Mouse (Mus musculus) kidney, postnatal 0 days (tissue): ENCODE measurements around the gene Nfkb1. TPM values are rescaled to one million over a fixed set of nuclear protein-coding genes. Genes with fewer than 3 reads are reported as not detected.
A peak's percentile ranks its signal among the peaks of the same experiment; 100 is the strongest.

Source experiments
- ATAC-seq: fragments of 200-750 bp; cut with Nextera tagmentation; replicated peaks from 2 replicates; pipeline ENCODE4 v1.8.0; 2017; ENCODE audit warnings: low read depth, moderate number of reproducible peaks, moderate TSS enrichment, moderate library complexity; ENCODE audit not compliant: low FRiP score
- DNase-seq: peaks from one replicate; pipeline ENCODE4 v3.0.0-alpha.2; 2016; ENCODE audit warnings: low spot score
- H3K27ac ChIP-seq: fragments of 300-500 bp; sonication (generic); 2 replicates; pipeline ENCODE4 v1.5.1; 2014; ENCODE audit warnings: mild to moderate bottlenecking
- H3K27me3 ChIP-seq: fragments of 300-500 bp; sonication (generic); 2 replicates; pipeline ENCODE4 v1.6.1; 2014; ENCODE audit warnings: low read length, mixed read lengths; ENCODE audit not compliant: insufficient read depth
- H3K36me3 ChIP-seq: fragments of 300-500 bp; sonication (generic); 2 replicates; pipeline ENCODE4 v1.6.1; 2014; ENCODE audit warnings: low read length, mixed read lengths; ENCODE audit not compliant: insufficient read depth
- H3K4me1 ChIP-seq: fragments of 300-500 bp; sonication (generic); replicated peaks from 2 replicates; pipeline ENCODE4 v1.6.1; 2014; ENCODE audit warnings: antibody characterized with exemption, low read length, mixed read lengths; ENCODE audit not compliant: insufficient read depth
- H3K4me2 ChIP-seq: fragments of 300-500 bp; sonication (generic); 2 replicates; pipeline ENCODE4 v1.6.1; 2014; ENCODE audit warnings: mild to moderate bottlenecking, low read length, moderate library complexity, mixed read lengths
- H3K4me3 ChIP-seq: fragments of 300-500 bp; sonication (generic); replicated peaks from 2 replicates; pipeline ENCODE4 v1.5.1; 2014; ENCODE audit warnings: low read depth, low read length
- H3K9ac ChIP-seq: fragments of 300-500 bp; sonication (generic); 2 replicates; pipeline ENCODE4 v1.6.1; 2014; ENCODE audit warnings: low read depth, low read length
- H3K9me3 ChIP-seq: fragments of 300-500 bp; sonication (generic); replicated peaks from 2 replicates; pipeline ENCODE4 v1.6.1; 2016; ENCODE audit warnings: low read length, inconsistent platforms, mixed read lengths
- CTCF ChIP-seq: IDR thresholded peaks from 2 replicates; pipeline ENCODE4 v1.5.1; 2016; ENCODE audit warnings: antibody characterized with exemption, low read depth, mild to moderate bottlenecking, moderate library complexity
- WGBS: fragments of 180-500 bp; shearing (Covaris S2); extraction: QIAGEN DNeasy Blood & Tissue Kit; methylation state at CpG from one replicate; pipeline ENCODE4 v1.1.7; 2014; 5-methylcytosine and 5-hydroxymethylcytosine counted together
- polyA plus RNA-seq: library from polyadenylated mRNA; unstranded; fragments of >200 nt; fragmentation: Nextera tagmentation; extraction: Ambion mirVana; gene quantifications from 2 replicates; pipeline ENCODE4 v1.2.1, GENCODE M21; 2015

Gene Nfkb1
- polyA plus RNA-seq, 1 experiment from 2014 or later = 19.3 TPM

GRCm38 (mm10) chr3:135591376-135591775 lies 100.0 kb downstream of the Nfkb1 start:
- Histone ChIP-seq H3K36me3 (peaks cover 51% of the 10 kb centered on the region), H3K27ac (no peak overlapping the region), H3K4me1 (no peaks in the 10 kb centered on the region), H3K4me3 (no peak overlapping the region), H3K4me2 (no peak overlapping the region), H3K9me3 (no peaks in the 10 kb centered on the region), H3K9ac (no peak overlapping the region), H3K27me3 (no peaks in the 10 kb centered on the region)
- 65% methylated on average over 5 of the region's 5 CpGs for WGBS
- TF ChIP-seq CTCF = no peak
- DNase-seq (no peak), ATAC-seq (no peak)

DNA sequence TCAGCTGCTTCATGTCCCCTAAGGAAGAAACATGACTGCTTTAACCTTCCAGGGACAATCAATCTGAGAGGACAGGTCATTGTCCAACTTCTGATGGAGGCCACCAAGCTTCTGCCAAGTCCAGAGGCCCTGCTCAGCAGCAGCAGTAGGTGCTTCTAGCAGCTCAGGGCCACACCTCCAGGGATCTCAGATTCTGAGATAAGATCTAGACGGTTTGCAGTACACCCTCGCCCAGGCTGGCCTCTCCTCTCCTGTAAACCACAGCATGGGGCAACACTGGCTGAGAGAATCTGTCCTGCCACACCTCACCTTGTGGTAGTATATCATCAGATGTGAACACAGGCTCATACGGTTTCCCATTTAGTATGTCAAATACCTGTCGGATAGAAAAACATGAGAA lies 100.9 kb downstream of the Nfkb1 start:
- no peak overlapping the region for H3K27ac ChIP-seq
- H3K36me3 ChIP-seq = peaks cover 51% of the 10 kb centered on the region
- no peaks in the 10 kb centered on the region for H3K27me3 ChIP-seq
- H3K9ac ChIP-seq = no peak overlapping the region
- no peak overlapping the region for H3K4me2 ChIP-seq
- no peak for TF ChIP-seq CTCF
- no peaks in the 10 kb centered on the region for H3K9me3 ChIP-seq
- ATAC-seq = no peak
- no peaks in the 10 kb centered on the region for H3K4me1 ChIP-seq
- no peak overlapping the region for H3K4me3 ChIP-seq
- 70% methylated on average over 4 of the region's 4 CpGs for WGBS
- no peak for DNase-seq

DNA sequence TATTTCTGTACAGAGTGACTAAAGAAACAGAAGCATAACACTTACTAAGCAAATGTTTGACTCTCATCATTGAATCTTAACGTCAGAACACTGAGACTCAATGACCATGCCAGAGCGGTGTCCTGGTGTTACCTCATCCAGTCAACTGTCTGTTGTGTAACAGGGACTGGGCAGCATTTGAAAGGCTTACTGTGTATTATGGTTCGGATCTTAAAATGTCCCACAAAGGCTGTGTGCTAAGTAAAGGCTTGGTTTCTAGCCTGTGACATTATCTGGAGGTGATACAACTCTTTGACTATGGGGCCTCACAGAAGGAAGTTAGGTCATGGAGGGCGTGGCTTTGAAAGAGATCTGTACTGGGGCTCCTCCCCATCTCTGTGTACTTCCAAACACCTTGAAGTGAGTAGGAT lies 104.9 kb downstream of the Nfkb1 start:
- 79% methylated on average over 4 of the region's 4 CpGs for WGBS

GRCm38 (mm10) chr3:135586060-135586459 lies 105.3 kb downstream of the Nfkb1 start:
- no peak overlapping the region for H3K9ac ChIP-seq
- no peak overlapping the region for H3K4me3 ChIP-seq
- H3K4me2 ChIP-seq = no peak overlapping the region
- H3K36me3 ChIP-seq = peaks cover 37% of the 10 kb centered on the region; the same call in 1 of the 2 replicates
- 68% methylated on average over 2 of the region's 2 CpGs for WGBS
- ATAC-seq (no peak), DNase-seq (no peak)
- TF ChIP-seq CTCF = no peak
- no peaks in the 10 kb centered on the region for H3K27me3 ChIP-seq
- H3K4me1 ChIP-seq = no peaks in the 10 kb centered on the region
- no peak overlapping the region for H3K27ac ChIP-seq
- H3K9me3 ChIP-seq = no peaks in the 10 kb centered on the region

More for the DNA sequence above, 104.9 kb downstream of the Nfkb1 start:
- Histone ChIP-seq H3K9me3 (no peaks in the 10 kb centered on the region), H3K4me1 (no peaks in the 10 kb centered on the region), H3K4me2 (no peak overlapping the region), H3K4me3 (no peak overlapping the region), H3K27me3 (no peaks in the 10 kb centered on the region), H3K9ac (no peak overlapping the region), H3K27ac (no peak overlapping the region), H3K36me3 (peaks cover 37% of the 10 kb centered on the region; the same call in 1 of the 2 replicates)
- no peak for ATAC-seq
- DNase-seq = no peak
- TF ChIP-seq CTCF = no peak

- H3K9ac ChIP-seq = no peak overlapping the region
- no peak overlapping the region for H3K4me2 ChIP-seq
- DNase-seq (no peak), ATAC-seq (peak; percentile 88)
- peaks cover 3% of the 10 kb centered on the region; the same call in 1 of the 2 replicates for H3K4me1 ChIP-seq
- H3K4me3 ChIP-seq = no peak overlapping the region
- TF ChIP-seq CTCF = no peak
- no peaks in the 10 kb centered on the region for H3K9me3 ChIP-seq
- H3K27ac ChIP-seq = no peak overlapping the region
- WGBS = 34% methylated on average over 6 of the region's 6 CpGs
- no peaks in the 10 kb centered on the region for H3K27me3 ChIP-seq
- H3K36me3 ChIP-seq = peaks cover 33% of the 10 kb centered on the region; the same call in 1 of the 2 replicates
These were observed 105.9 kb downstream of the Nfkb1 start for GRCm38 (mm10) chr3:135585482-135585881.

GRCm38 (mm10) chr3:135582246-135582645 lies 109.1 kb downstream of the Nfkb1 start:
- H3K4me2 ChIP-seq = no peak overlapping the region
- WGBS = 93% methylated on average over 7 of the region's 7 CpGs

GRCm38 (mm10) chr3:135581606-135582117 lies 109.7 kb downstream of the Nfkb1 start:
- WGBS = 38% methylated on average over 10 of the region's 10 CpGs
- ATAC-seq = peak; percentile 62

More at GRCm38 (mm10) chr3:135582246-135582645, 109.1 kb downstream of the Nfkb1 start:
- H3K36me3 ChIP-seq = peaks cover 8% of the 10 kb centered on the region; the same call in 1 of the 2 replicates
- no peak for DNase-seq
- no peak overlapping the region for H3K27ac ChIP-seq
- no peak for TF ChIP-seq CTCF
- no peak overlapping the region for H3K4me3 ChIP-seq
- no peaks in the 10 kb centered on the region for H3K9me3 ChIP-seq
- H3K4me1 ChIP-seq = peaks cover 10% of the 10 kb centered on the region
- no peak for ATAC-seq
- no peak overlapping the region for H3K9ac ChIP-seq
- H3K27me3 ChIP-seq = no peaks in the 10 kb centered on the region

More at GRCm38 (mm10) chr3:135581606-135582117, 109.7 kb downstream of the Nfkb1 start:
- peak; percentile 85 for TF ChIP-seq CTCF
- peaks cover 5% of the 10 kb centered on the region; the same call in 1 of the 2 replicates for H3K36me3 ChIP-seq
- peak; percentile 87 for DNase-seq
- H3K4me2 ChIP-seq = no peak overlapping the region
- H3K27me3 ChIP-seq = no peaks in the 10 kb centered on the region
- H3K4me3 ChIP-seq = no peak overlapping the region
- H3K9ac ChIP-seq = no peak overlapping the region
- H3K9me3 ChIP-seq = no peaks in the 10 kb centered on the region
- H3K27ac ChIP-seq = no peak overlapping the region
- H3K4me1 ChIP-seq = peaks cover 10% of the 10 kb centered on the region
